Mouse (Mus musculus) embryonic facial prominence, embryonic 11.5 days (tissue): ENCODE data around the gene Cd3g. TPM values are rescaled to one million over a fixed set of nuclear protein-coding genes. Genes with fewer than 3 reads are reported as not detected.

Experiments
- ATAC-seq: fragments of 200-750 bp; cut with Nextera tagmentation; replicated peaks from 2 replicates; pipeline ENCODE4 v1.8.0; 2017; ENCODE audit warnings: low read depth; ENCODE audit not compliant: insufficient number of reproducible peaks, low FRiP score, low TSS enrichment
- DNase-seq: peaks from one replicate; pipeline ENCODE4 v3.0.0-alpha.2; 2015; ENCODE audit warnings: low spot score
- H3K27ac ChIP-seq: fragments of 300-500 bp; sonication (generic); replicated peaks from 2 replicates; pipeline ENCODE4 v1.5.1; 2014; ENCODE audit warnings: mild to moderate bottlenecking, low read depth, low read length, control low read depth
- H3K27me3 ChIP-seq: fragments of 300-500 bp; sonication (generic); 2 replicates; pipeline ENCODE4 v1.6.1; 2014; ENCODE audit warnings: mild to moderate bottlenecking, low read length, moderate library complexity, mixed read lengths; ENCODE audit not compliant: control insufficient read depth, insufficient read depth
- H3K36me3 ChIP-seq: fragments of 300-500 bp; sonication (generic); replicated peaks from 2 replicates; pipeline ENCODE4 v1.6.1; 2014; ENCODE audit warnings: low read depth, mild to moderate bottlenecking, low read length, moderate library complexity, mixed read lengths; ENCODE audit not compliant: control insufficient read depth, insufficient read depth
- H3K4me1 ChIP-seq: fragments of 300-500 bp; sonication (generic); 2 replicates; pipeline ENCODE4 v1.6.1; 2014; ENCODE audit warnings: low read length, mixed read lengths; ENCODE audit not compliant: control insufficient read depth, insufficient read depth
- H3K4me2 ChIP-seq: fragments of 300-500 bp; sonication (generic); 2 replicates; pipeline ENCODE4 v1.6.1; 2014; ENCODE audit warnings: low read depth, mild to moderate bottlenecking, control low read depth, low read length, moderate library complexity
- H3K4me3 ChIP-seq: fragments of 300-500 bp; sonication (generic); 2 replicates; pipeline ENCODE4 v1.5.1; 2014; ENCODE audit warnings: low read depth, low read length, control low read depth
- H3K9ac ChIP-seq: fragments of 300-500 bp; sonication (generic); replicated peaks from 2 replicates; pipeline ENCODE4 v1.6.1; 2014; ENCODE audit warnings: mild to moderate bottlenecking, control low read depth, low read length
- H3K9me3 ChIP-seq: fragments of 300-500 bp; sonication (generic); replicated peaks from 2 replicates; pipeline ENCODE4 v1.6.1; 2016; ENCODE audit warnings: mild to moderate bottlenecking, low read length, inconsistent platforms, mixed read lengths; ENCODE audit not compliant: control insufficient read depth
- WGBS: fragments of 180-500 bp; shearing (Covaris S2); extraction: QIAGEN DNeasy Blood & Tissue Kit; methylation state at CpG from one replicate; pipeline ENCODE4 v1.1.7; 2014; 5-methylcytosine and 5-hydroxymethylcytosine counted together
- polyA plus RNA-seq: library from polyadenylated mRNA; unstranded; fragments of >200 nt; fragmentation: Nextera tagmentation; extraction: Ambion mirVana; gene quantifications from 2 replicates; pipeline ENCODE4 v1.2.1, GENCODE M21; 2014

Cd3g gene
- polyA plus RNA-seq, 1 experiment from 2014 or later = not detected

DNA sequence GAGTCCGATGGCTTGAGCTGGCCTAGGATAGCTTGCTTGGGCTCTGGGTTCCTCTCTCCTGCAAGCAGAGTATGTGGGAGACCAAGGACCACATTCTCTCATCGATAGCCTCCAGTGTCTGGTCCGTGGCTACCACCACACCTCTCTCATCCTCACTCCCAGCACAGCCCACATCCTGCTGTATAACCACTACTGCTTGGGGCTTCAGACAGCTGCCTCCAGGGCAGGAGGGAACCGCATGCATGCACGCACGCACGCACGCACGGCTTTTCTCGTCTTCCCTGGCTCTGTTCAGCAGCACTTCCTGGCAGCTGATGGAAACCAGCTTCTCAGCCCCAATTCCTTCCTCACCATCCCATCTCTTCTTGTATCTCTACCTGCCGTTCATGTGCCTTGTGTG is 17.9 kb upstream of the Cd3g start:
- Histone ChIP-seq H3K4me1 (no peaks in the 10 kb centered on the region), H3K36me3 (no peaks in the 10 kb centered on the region), H3K4me2 (no peak overlapping the region), H3K27me3 (no peaks in the 10 kb centered on the region), H3K27ac (no peak overlapping the region), H3K9me3 (no peaks in the 10 kb centered on the region), H3K4me3 (no peak overlapping the region), H3K9ac (no peak overlapping the region)
- WGBS = 73% methylated on average over 11 of the region's 11 CpGs
- DNase-seq (no peak), ATAC-seq (no peak)

DNA sequence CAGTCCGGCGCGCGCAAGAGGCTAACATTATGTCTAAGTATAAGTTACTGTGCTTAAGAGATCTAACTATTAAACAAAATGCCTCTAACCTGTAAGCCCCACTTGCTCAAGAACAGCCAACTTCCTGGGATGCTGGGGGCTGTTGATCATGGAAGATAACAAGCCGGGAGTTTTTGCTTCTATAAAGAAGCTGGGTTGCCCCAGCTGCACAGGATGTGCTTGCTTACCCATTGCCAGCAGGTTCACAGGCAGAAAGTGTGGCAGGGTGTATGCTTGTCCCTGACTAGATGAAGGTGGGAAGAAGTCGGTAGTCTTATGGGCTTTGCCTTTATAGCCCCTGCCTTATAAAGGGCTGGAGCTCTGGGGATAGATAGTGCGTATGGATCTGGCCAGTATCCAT is 16.4 kb upstream of the Cd3g start:
- Histone ChIP-seq H3K9ac (no peak overlapping the region), H3K36me3 (no peaks in the 10 kb centered on the region), H3K9me3 (no peaks in the 10 kb centered on the region), H3K27ac (no peak overlapping the region), H3K4me2 (no peak overlapping the region), H3K4me3 (no peak overlapping the region), H3K4me1 (no peaks in the 10 kb centered on the region), H3K27me3 (no peaks in the 10 kb centered on the region)
- DNase-seq (no peak), ATAC-seq (no peak)
- 90% methylated on average over 7 of the region's 7 CpGs for WGBS

DNA sequence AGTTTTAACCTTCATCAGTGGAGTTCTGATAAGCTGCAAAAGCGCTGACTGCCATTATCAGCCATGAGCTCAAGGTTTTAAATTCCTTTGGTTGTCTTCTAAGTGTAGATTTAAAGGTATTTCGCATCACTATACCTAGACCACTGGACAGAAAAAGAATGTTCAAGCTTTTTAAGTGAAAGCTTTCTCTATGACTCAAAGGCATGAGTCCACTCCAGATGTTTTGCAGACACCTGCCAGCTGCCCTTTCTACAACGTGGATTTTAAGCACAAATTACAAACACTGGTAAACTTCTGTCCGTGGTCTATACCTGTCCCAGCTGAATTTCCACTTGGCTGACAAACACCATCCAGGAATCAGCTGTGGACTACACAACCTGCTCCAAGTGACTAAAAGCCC is 14.7 kb upstream of the Cd3g start:
- H3K4me2 ChIP-seq = no peak overlapping the region
- no peaks in the 10 kb centered on the region for H3K4me1 ChIP-seq

DNA sequence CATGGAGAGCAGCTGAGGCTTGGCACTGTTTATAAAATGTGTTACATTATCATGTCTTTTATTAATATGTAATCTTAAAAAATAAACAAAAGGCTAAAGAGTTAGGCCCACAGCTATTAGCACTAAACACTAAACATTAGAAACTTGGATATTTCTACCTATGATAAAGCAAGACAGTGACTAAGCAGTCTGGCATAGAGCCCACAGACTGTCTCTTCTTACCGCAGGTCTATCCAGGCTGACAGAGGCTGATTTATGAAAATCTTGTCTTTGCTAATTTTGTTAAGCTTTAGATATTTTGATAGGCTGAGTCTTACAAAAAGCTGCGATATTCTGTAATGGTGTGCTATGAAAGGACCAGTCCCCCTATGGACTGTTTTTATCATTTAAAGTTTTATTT is 13.0 kb upstream of the Cd3g start:
- DNase-seq (no peak), ATAC-seq (no peak)
- Histone ChIP-seq H3K4me3 (no peak overlapping the region), H3K36me3 (no peaks in the 10 kb centered on the region), H3K4me1 (no peaks in the 10 kb centered on the region), H3K27ac (no peak overlapping the region), H3K9me3 (no peaks in the 10 kb centered on the region), H3K9ac (no peak overlapping the region), H3K27me3 (no peaks in the 10 kb centered on the region), H3K4me2 (no peak overlapping the region)
- 91% methylated on average over 2 of the region's 2 CpGs for WGBS

More for the DNA sequence above, 14.7 kb upstream of the Cd3g start:
- no peaks in the 10 kb centered on the region for H3K36me3 ChIP-seq
- no peak overlapping the region for H3K27ac ChIP-seq
- no peak overlapping the region for H3K9ac ChIP-seq
- H3K9me3 ChIP-seq = no peaks in the 10 kb centered on the region
- no peaks in the 10 kb centered on the region for H3K27me3 ChIP-seq
- H3K4me3 ChIP-seq = no peak overlapping the region
- 74% methylated on average over 4 of the region's 4 CpGs for WGBS
- ATAC-seq = no peak
- no peak for DNase-seq

DNA sequence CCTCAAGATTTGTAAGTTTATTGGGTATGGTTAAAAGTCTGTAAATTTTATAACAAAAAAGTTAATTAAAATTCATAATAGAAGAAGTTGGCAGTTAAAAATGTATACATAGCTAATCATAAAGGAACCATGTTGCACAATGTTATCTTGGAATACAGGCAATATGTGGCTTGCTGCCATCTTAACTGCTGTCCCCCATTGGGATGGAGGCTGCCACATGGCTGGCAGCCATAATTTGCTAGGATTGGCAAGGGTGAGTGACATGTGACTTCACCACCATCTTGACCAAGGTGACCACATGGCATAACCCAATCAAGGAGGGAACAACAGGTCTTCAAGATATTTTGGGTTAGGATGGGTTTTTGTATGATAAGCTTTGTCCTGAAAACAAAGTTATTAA is 12.0 kb upstream of the Cd3g start:
- no peak overlapping the region for H3K4me2 ChIP-seq
- ATAC-seq (no peak), DNase-seq (no peak)
- no peak overlapping the region for H3K27ac ChIP-seq
- no peaks in the 10 kb centered on the region for H3K36me3 ChIP-seq
- no peak overlapping the region for H3K9ac ChIP-seq
- H3K27me3 ChIP-seq = no peaks in the 10 kb centered on the region
- H3K4me1 ChIP-seq = no peaks in the 10 kb centered on the region
- no peak overlapping the region for H3K4me3 ChIP-seq
- H3K9me3 ChIP-seq = no peaks in the 10 kb centered on the region

DNA sequence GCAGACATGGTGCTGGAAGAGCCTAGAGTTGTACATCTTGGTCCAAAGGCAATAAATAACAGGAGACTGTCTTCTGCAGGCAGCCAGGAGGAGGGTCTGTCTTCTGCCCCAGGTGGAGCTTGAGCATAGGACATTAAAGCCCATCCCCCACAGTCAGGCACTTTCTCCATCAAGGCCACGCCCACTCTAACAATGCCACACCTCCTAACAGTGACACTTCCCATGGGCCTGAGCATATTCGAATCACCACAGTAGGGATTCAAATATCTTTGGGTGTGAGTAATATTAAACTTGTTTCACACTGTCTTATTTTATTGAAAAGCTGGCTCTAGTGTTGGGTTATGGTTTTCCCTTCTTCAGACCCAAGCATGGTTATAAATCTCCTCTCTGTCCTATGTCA is 11.6 kb upstream of the Cd3g start:
- WGBS = 85% methylated on average over 2 of the region's 2 CpGs
- Histone ChIP-seq H3K4me3 (no peak overlapping the region), H3K27me3 (no peaks in the 10 kb centered on the region), H3K4me2 (no peak overlapping the region), H3K9me3 (no peaks in the 10 kb centered on the region), H3K9ac (no peak overlapping the region), H3K4me1 (no peaks in the 10 kb centered on the region), H3K36me3 (no peaks in the 10 kb centered on the region), H3K27ac (no peak overlapping the region)
- DNase-seq = no peak
- ATAC-seq = no peak

DNA sequence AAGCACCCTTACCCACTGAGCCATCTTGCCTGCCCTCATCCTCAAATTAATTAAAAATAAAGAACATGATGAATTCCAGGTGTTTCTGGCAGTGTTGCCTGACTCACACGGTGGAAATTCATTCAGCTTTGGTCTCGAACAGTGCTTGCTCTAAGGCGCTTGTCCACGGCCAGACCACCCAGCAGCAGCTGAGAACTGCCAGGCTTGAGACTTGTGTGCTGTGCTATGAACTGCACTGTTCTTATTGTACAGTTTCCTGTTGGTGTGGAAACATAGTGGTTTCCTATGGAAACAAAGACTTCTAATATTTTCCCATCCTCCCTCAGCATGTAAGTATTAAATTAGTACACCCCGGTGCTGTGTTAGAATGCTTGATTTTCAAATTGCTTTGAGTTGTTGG is 6.7 kb upstream of the Cd3g start:
- H3K36me3 ChIP-seq = no peaks in the 10 kb centered on the region
- H3K9me3 ChIP-seq = no peaks in the 10 kb centered on the region
- H3K4me1 ChIP-seq = no peaks in the 10 kb centered on the region
- ATAC-seq = no peak
- no peak overlapping the region for H3K9ac ChIP-seq
- no peak for DNase-seq
- no peak overlapping the region for H3K27ac ChIP-seq
- no peak overlapping the region for H3K4me3 ChIP-seq
- H3K27me3 ChIP-seq = no peaks in the 10 kb centered on the region
- H3K4me2 ChIP-seq = no peak overlapping the region
- WGBS = 62% methylated on average over 5 of the region's 5 CpGs

DNA sequence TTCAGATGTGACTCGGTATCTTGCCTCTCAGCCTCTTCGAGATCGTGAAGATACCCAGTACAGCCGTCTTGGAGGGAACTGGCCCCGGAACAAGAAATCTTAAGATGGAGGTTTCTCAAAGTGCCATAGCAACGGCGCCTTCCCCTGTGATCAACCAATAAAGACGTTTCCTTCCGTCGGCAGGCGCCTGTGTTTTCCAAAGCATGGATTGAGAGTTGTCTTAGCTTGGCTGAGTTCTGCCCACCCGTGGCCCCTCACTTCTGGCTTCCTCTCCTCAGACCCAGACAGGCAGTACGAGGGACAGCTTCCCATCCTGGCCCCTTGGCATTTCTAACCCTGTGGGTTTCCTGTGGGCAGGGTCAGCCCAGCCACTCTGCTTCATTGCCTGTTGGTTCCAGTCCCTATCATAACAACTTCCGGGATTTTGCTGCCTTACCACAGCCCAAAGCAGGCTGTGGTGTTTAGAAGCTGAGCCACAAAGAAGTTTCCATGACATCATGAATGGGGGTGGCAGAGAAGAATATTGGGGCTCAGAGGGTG is 6.1 kb upstream of the Cd3g start:
- no peaks in the 10 kb centered on the region for H3K4me1 ChIP-seq
- WGBS = 61% methylated on average over 14 of the region's 14 CpGs
- no peaks in the 10 kb centered on the region for H3K27me3 ChIP-seq
- H3K36me3 ChIP-seq = no peaks in the 10 kb centered on the region
- H3K9me3 ChIP-seq = no peaks in the 10 kb centered on the region
- no peak overlapping the region for H3K27ac ChIP-seq
- no peak overlapping the region for H3K9ac ChIP-seq
- no peak for DNase-seq
- no peak overlapping the region for H3K4me2 ChIP-seq
- ATAC-seq = no peak
- no peak overlapping the region for H3K4me3 ChIP-seq
